Mouse (Mus musculus) cerebellum, adult 2 months (tissue): ENCODE data around the gene Dlgap4.

ENCODE experiments used
- CTCF ChIP-seq: fragments of 200-500 bp; IDR thresholded peaks from 2 replicates; pipeline ENCODE4 v1.5.1; 2011; ENCODE audit warnings: low read depth, mild to moderate bottlenecking, control low read depth, low read length, moderate library complexity, borderline replicate concordance; ENCODE audit not compliant: insufficient read depth
- POLR2A ChIP-seq: fragments of 200-500 bp; IDR thresholded peaks from 2 replicates; pipeline ENCODE4 v1.6.1; 2011; ENCODE audit warnings: low read length, control low read depth, borderline replicate concordance; ENCODE audit not compliant: insufficient read depth

DNA sequence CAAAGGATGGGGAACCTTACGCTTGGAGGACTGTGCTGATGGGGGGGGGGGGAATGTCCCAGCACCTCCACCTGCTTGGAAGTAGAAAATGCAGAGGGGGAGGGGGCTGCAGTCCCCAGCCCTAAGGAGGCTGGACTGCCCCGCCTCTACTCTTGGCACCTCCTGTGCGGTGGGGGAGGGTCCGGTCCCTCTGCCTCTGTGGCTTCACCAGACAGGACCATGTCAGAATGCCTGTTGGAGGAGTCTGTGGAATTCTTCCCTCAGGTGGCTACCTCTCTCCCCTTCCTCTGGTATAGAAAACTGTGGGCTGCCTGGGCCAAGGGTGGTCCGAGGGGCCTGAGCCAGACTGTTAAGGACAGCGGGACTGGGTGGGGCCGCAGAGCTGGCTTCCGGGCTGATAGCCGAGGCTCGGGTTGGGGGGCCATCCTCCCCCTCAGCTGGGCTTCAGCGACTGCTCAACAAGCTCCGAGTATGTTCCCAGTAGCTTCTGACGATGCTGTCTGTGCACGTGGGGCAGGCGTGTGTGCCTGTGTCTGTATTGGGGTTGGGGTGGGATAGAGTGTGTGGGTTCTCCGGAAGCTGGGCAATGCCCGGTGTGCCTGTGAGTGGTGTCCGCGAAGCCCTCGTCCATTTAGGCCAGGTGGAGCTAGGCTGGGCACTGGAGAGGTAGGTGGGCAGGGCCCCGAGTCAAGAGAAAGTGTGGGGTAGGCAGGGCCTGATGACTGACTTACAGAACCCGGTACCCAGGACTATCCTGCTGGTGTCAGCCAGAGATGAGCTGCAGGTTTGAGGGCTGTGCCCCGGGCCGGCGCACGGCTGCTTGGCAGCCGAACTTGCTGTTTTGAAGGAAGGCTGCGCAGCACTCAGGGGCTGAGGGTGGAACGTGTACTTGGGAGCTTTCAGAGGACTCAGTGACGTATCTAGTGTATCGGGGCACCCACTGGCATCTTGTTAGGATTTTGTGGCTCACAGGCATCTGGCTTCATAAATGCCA is 1.5 kb downstream of the Dlgap4 start:
- TF ChIP-seq CTCF (no peak), POLR2A (no peak)
